Mouse (Mus musculus) hindbrain, embryonic 16.5 days (tissue): ENCODE measurements around the gene Tspan17. TPM values are rescaled to one million over a fixed set of nuclear protein-coding genes. Genes with fewer than 3 reads are reported as not detected.
"Not testable (repeated sequence)": the region's sequence is repeated elsewhere in the genome, so short reads cannot be mapped to it uniquely, and the experiment has no call there.

ENCODE experiments used
- ATAC-seq: fragments of 200-750 bp; cut with Nextera tagmentation; 2 replicates; pipeline ENCODE4 v1.8.0; 2017; ENCODE audit warnings: moderate TSS enrichment, moderate library complexity
- H3K27ac ChIP-seq: fragments of 300-500 bp; sonication (generic); 2 replicates; pipeline ENCODE4 v1.5.1; 2014; ENCODE audit warnings: low read depth, mild to moderate bottlenecking, control low read depth, low read length, moderate library complexity
- H3K27me3 ChIP-seq: fragments of 300-500 bp; sonication (generic); replicated peaks from 2 replicates; pipeline ENCODE4 v1.6.1; 2014; ENCODE audit warnings: low read length; ENCODE audit not compliant: control insufficient read depth, insufficient read depth
- H3K36me3 ChIP-seq: fragments of 300-500 bp; sonication (generic); 2 replicates; pipeline ENCODE4 v1.6.1; 2014; ENCODE audit warnings: mild to moderate bottlenecking, low read length, moderate library complexity, mixed read lengths; ENCODE audit not compliant: control insufficient read depth, insufficient read depth
- H3K4me1 ChIP-seq: fragments of 300-500 bp; sonication (generic); 2 replicates; pipeline ENCODE4 v1.6.1; 2014; ENCODE audit warnings: low read depth, low read length; ENCODE audit not compliant: control insufficient read depth, insufficient read depth
- H3K4me2 ChIP-seq: fragments of 300-500 bp; sonication (generic); 2 replicates; pipeline ENCODE4 v1.6.1; 2014; ENCODE audit warnings: mild to moderate bottlenecking, low read length, control low read depth, moderate library complexity
- H3K4me3 ChIP-seq: fragments of 300-500 bp; sonication (generic); 2 replicates; pipeline ENCODE4 v1.5.1; 2014; ENCODE audit warnings: mild to moderate bottlenecking, low read length, control low read depth, moderate library complexity
- H3K9ac ChIP-seq: fragments of 300-500 bp; sonication (generic); 2 replicates; pipeline ENCODE4 v1.6.1; 2014; ENCODE audit warnings: low read depth, mild to moderate bottlenecking, control low read depth, low read length, moderate library complexity
- H3K9me3 ChIP-seq: fragments of 300-500 bp; sonication (generic); 2 replicates; pipeline ENCODE4 v1.6.1; 2014; ENCODE audit warnings: mild to moderate bottlenecking, low read length, moderate library complexity; ENCODE audit not compliant: control insufficient read depth
- WGBS: fragments of 180-500 bp; shearing (Covaris S2); extraction: QIAGEN DNeasy Blood & Tissue Kit; methylation state at CpG from one replicate; pipeline ENCODE4 v1.1.7; 2014; 5-methylcytosine and 5-hydroxymethylcytosine counted together
- polyA plus RNA-seq: library from polyadenylated mRNA; unstranded; fragments of >200 nt; fragmentation: Nextera tagmentation; extraction: Ambion mirVana; gene quantifications from 2 replicates; pipeline ENCODE4 v1.2.1, GENCODE M21; 2015

Tspan17 gene
- polyA plus RNA-seq, 1 experiment from 2014 or later = 131 TPM

DNA sequence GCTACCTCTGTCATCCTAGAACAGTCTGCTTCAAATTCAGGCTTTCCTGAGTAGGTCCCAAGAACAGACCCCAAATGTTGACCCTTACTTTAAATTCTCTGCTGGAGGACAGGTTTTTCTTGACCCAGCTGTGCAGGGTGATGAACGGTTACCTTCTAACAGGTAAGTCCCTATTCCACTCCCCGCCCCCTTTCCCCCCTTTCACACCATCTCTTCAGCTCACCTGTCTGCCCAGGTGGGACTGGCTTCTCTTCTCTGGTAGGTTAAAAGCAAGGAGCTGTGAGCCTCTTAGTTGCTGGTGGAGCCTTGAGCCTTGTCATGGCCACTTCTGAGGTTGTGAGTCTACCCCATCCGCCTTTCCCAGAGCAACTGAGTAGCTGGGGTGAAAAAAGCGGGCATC, 5.5 kb upstream of the Tspan17 start, which contains the start of gene Eif4e1b:
Eif4e1b (plus strand) TSS at position 301 of the 400 bp plus-strand sequence.
- WGBS = 94% methylated on average over 4 of the region's 4 CpGs
- Histone ChIP-seq H3K4me3 (no peak within 1 kb of the TSS), H3K9ac (no peak within 1 kb of the TSS), H3K27me3 (no peaks in the 10 kb centered on the region), H3K4me2 (no peak within 1 kb of the TSS), H3K9me3 (no peaks in the 10 kb centered on the region), H3K36me3 (no peaks in the 10 kb centered on the region), H3K27ac (no peak within 1 kb of the TSS), H3K4me1 (peaks cover 4% of the 10 kb centered on the region)
- no peak for ATAC-seq

GRCm38 (mm10) chr13:54787591-54787990, 1.6 kb upstream of the Tspan17 start:
- not testable (repeated sequence) for H3K9ac ChIP-seq, H3K27ac ChIP-seq, H3K27me3 ChIP-seq, H3K36me3 ChIP-seq, H3K4me2 ChIP-seq, H3K4me3 ChIP-seq, ATAC-seq, H3K9me3 ChIP-seq
- peaks cover 11% of the 10 kb centered on the region for H3K4me1 ChIP-seq
- WGBS = 52% methylated on average over 2 of the region's 2 CpGs

DNA sequence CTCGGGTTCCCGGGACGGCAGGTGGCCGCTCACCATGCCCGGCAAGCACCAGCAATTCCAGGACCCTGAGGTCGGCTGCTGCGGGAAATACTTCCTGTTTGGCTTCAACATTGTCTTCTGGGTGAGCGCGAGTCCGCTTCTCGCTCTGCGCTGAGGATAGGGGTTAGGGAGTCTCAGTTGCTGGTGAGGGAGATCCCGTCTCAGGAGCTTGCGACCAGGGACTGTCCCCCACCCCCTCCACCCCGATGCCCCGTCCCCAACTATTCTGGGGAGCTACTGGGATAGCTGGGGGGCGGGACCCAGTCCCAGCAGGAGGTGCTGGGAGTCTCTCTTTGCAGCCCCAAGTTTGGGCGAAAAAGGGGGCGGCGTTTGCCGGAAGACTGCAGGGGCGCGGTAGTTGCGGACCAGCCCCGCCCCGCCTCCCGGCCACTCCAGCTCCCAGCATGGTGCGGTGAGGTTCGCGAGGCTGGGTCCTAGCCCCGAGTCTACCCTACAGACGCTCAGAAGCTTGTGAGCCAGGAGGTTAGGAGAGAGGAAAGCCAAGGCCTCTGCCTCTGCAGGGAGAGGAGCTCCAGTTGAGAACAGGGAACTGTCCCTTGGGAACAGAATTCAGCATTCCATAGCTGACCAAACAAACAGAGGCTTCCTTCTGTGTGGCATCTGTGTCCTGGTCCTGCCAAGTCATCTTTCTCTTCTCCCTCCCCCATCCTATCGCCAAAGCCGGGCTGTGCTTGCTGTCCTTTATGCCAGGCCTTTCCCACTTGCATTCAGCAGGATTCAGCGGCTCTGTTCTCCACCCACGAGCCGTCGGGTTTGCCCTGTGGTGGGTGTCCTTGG, 602 bp downstream of the Tspan17 start:
- Histone ChIP-seq H3K4me1 (peaks cover 11% of the 10 kb centered on the region), H3K36me3 (no peaks in the 10 kb centered on the region), H3K4me2 (peak overlapping the region; percentile 79), H3K27me3 (peaks cover 3% of the 10 kb centered on the region; the same call in 1 of the 2 replicates), H3K9me3 (no peaks in the 10 kb centered on the region), H3K4me3 (peak overlapping the region; percentile 59), H3K9ac (peak overlapping the region; percentile 70), H3K27ac (0 out of 2 replicates have a peak overlapping the region, but pooled peaks have one; percentile 50)
- ATAC-seq = peak; percentile 60
- under 1% methylated on average over 35 of the region's 38 CpGs for WGBS

DNA sequence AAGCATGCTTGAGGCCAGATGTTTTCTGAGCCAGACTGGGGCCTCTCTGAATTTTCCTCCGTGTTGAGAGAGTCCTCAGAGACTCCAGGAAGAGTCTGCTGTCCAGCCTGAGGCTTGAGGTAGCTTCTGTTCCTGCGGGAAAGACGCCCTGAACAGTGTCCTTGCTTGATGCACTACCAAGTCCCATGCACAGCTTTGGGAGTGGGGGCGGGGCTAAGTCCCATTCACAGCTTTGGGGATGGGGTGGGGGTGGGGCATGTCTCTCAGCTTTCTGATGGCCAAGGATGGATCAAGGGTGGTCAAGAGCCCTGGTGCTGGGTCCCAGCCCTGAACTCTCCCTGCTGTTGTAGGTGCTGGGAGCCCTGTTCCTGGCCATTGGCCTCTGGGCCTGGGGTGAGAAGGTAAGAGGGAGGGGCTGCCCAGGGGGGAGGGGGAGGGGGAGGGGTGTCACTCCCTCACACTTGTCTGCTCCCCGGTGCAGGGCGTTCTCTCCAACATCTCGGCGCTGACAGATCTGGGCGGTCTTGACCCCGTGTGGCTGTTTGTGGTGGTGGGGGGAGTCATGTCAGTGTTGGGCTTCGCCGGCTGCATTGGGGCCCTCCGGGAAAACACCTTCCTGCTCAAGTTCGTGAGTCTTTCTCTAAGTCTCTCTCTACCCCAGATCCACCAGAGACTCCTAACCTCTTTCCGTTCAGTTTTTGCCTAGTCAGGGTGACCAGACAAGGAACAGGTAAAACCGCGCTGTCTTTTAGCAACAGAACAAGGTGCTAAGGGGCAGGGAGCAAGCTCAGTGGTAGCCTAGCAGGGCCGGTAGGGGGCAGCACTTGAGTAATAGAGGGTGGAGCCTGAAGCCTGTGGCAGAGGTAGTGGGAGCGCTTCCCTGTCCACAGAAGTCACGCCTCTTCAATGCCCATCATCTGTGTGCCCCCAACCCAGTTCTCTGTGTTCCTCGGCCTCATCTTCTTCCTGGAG, 3.4 kb downstream of the Tspan17 start:
- Histone ChIP-seq H3K9me3 (no peaks in the 10 kb centered on the region), H3K4me2 (no peak overlapping the region), H3K27ac (no peak overlapping the region), H3K36me3 (no peaks in the 10 kb centered on the region), H3K4me1 (peaks cover 11% of the 10 kb centered on the region), H3K4me3 (no peak overlapping the region), H3K27me3 (peaks cover 3% of the 10 kb centered on the region; the same call in 1 of the 2 replicates), H3K9ac (no peak overlapping the region)
- 22% methylated on average over 21 of the region's 21 CpGs for WGBS
- ATAC-seq = no peak

GRCm38 (mm10) chr13:54794002-54794577, 4.9 kb downstream of the Tspan17 start:
- H3K9me3 ChIP-seq = no peaks in the 10 kb centered on the region
- no peak overlapping the region for H3K9ac ChIP-seq
- H3K36me3 ChIP-seq = no peaks in the 10 kb centered on the region
- 78% methylated on average over 16 of the region's 16 CpGs for WGBS
- no peak overlapping the region for H3K4me3 ChIP-seq
- H3K27ac ChIP-seq = no peak overlapping the region
- H3K27me3 ChIP-seq = peaks cover 5% of the 10 kb centered on the region
- H3K4me1 ChIP-seq = peaks cover 11% of the 10 kb centered on the region
- no peak for ATAC-seq
- H3K4me2 ChIP-seq = no peak overlapping the region

- Histone ChIP-seq H3K4me1 (peaks cover 10% of the 10 kb centered on the region), H3K27ac (no peak overlapping the region), H3K27me3 (peaks cover 5% of the 10 kb centered on the region), H3K9ac (no peak overlapping the region), H3K4me2 (no peak overlapping the region), H3K36me3 (no peaks in the 10 kb centered on the region), H3K9me3 (no peaks in the 10 kb centered on the region), H3K4me3 (no peak overlapping the region)
- no peak for ATAC-seq
- WGBS = 52% methylated on average over 5 of the region's 5 CpGs
Observed at GRCm38 (mm10) chr13:54794843-54795242, 5.7 kb downstream of the Tspan17 start.

- no peak overlapping the region for H3K4me3 ChIP-seq
- peaks cover 5% of the 10 kb centered on the region for H3K27me3 ChIP-seq
- no peak for ATAC-seq
- H3K9ac ChIP-seq = no peak overlapping the region
- H3K9me3 ChIP-seq = no peaks in the 10 kb centered on the region
- no peak overlapping the region for H3K27ac ChIP-seq
- no peaks in the 10 kb centered on the region for H3K4me1 ChIP-seq
- no peaks in the 10 kb centered on the region for H3K36me3 ChIP-seq
- WGBS = 42% methylated on average over 4 of the region's 4 CpGs
- H3K4me2 ChIP-seq = no peak overlapping the region
Observed at GRCm38 (mm10) chr13:54797356-54797755, 8.2 kb downstream of the Tspan17 start.

DNA sequence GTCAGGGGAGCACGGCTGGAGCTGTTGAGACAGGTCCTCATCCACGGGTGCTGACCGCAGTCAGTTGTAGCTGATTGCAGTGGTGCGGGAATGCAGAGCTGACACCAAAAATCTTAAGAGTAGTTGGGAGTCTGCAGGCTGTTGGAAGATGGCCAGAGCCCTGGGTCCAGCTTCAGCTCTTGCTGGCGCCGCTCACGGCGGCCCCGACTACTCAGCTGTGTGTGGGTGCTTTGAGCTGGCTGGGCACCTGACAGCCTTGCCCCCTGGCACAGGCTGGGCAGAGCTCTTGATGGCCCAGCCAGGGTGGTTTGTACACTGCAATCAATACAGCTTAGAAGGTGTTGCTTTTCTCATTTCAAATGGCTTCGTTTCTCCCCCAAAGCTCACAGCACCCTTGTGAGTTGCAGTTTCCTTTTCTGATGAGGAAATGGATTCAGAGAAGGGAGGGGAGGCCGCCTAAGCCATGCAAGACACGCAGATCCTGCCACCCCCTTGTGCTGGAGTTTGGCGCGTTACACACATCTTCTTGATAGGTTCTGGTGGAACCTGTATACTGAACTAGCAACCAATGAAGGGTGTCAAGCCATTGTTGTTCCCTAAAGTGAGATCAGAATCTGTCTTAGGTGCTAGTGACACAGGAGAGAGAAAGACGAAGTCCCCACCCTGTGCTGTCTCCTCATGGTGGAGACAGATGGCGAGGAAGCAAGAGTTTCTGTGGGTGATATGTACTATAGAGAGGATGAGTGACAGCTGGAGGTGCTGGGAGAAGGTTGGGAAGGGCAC, 8.9 kb downstream of the Tspan17 start:
- Histone ChIP-seq H3K9me3 (no peaks in the 10 kb centered on the region), H3K4me2 (no peak overlapping the region), H3K27me3 (peaks cover 4% of the 10 kb centered on the region), H3K9ac (no peak overlapping the region), H3K36me3 (no peaks in the 10 kb centered on the region), H3K4me3 (no peak overlapping the region), H3K27ac (no peak overlapping the region), H3K4me1 (no peaks in the 10 kb centered on the region)
- WGBS = 82% methylated on average over 16 of the region's 16 CpGs
- ATAC-seq = no peak
